Mouse (Mus musculus): ENCODE measurements around the gene Desi2.
A peak's percentile ranks its signal among the peaks of the same experiment; 100 is the strongest.
"Not testable (repeated sequence)": the region's sequence is repeated elsewhere in the genome, so short reads cannot be mapped to it uniquely, and the experiment has no call there.

The Desi2 gene

DNA sequence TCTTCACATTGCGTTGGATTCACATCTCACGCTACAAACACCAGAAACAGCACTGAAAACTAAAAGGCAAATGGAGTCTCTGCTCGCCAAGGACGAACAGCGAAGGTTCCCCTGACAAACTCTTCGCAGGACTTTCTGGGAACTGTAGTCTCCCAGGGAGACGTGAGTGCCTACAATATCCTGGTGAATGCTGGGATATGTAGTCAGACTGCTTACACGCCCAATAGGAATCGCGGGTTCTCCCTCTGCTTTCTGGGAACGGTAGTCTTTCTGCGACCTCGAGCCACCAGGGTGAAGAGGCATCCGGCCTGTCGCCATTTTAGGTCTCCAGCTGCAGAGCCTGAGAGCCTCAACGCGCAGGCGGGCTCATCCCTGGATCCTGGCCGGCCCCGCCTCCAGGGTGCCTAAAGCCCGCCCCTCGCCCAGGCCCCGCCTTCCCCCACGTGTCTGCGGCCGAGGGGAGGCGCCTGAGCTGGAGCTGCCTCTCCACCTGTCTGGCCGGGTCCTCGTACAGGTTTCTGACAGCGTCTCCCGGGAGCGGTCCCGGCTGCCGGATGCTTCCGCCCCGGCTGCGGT is at the start of gene Desi2:
Gene Desi2 (plus strand): TSS at position 202 of the 576 bp plus-strand sequence.
- DNase-seq (ENCODE audit: extremely low spot score, low spot score): peak; percentile 85

DNA sequence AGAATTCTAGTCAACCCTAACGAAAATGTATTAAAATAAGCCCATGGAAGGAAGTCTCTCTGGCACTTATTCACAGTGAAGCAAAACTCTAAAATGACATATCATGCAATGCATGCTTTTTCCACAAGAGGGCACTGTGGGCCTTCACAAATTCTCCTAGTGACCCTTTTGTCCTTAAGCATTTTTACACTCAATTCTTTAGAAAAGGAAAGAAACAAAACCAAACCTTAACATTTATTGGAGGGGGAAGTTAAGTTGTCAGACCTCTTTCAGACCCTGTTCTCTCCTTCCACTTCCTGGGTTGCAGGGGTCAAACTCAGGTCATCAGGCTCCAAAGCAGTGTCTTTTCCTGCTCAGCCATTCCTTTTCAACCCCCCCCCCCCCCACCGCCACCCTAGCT is 40.7 kb upstream of the Desi2 start:
- DNase-seq (ENCODE audit: extremely low spot score, low spot score): not testable (repeated sequence)

DNA sequence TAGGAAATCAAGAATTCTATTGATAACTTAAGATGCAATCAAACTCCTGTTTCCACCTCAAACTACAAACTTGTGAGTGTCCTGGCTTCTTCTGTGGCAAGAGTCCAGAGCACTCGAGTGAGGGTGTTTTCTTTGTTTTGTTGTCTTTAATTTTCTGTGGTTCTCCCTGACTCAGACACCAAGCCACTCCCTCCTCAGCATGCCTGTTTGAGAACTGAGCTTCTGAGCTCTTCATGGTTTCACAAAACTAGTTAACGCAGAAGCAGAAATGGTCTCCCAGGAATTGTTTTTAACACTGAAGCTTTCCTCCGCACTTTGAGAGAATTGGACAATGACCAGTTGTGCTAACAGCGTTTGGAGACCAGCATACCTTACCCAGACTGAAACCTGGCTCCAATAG is 40.3 kb upstream of the Desi2 start:
- DNase-seq (ENCODE audit: extremely low spot score, low spot score): peak; percentile 21

DNA sequence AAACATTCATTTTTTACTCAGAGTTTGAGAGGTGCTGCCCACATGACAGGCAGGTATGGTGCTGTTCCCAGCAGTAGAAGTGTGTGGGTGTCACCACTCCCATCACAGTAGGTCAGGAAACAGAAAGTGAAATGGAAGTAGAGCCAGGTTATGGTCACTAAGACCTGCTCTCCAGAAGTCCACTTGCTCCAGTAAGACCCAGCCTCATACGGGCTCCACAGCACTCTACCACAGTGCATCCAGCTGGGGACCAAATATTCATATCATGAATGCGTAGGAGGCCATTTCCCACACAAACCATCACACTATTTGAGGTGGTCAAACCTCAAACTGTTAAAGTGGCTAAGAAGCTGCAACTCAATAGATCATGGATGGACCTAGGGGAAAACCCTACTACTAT is 5.0 kb upstream of the Desi2 start:
- no peak for DNase-seq (ENCODE audit: extremely low spot score, low spot score)

DNA sequence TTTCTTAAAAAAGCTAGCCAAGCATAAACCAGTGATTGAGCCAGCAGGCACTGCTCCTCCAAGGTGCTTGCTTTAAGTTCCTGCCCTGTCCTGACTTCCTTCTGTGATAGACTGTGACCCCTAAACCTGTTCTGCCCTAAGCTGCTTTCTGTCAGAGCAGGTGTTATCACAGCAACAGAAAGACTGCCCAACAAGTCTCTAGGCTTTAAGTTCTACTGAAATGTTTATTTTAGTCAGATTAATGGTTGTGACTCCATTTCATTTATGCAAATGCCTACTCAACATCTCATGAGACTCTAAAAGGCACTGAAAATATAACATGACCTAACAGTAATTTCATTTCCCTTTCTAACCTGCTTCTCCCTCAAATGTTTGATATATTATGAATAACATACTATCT is 1.6 kb upstream of the Desi2 start:
- no peak for DNase-seq (ENCODE audit: extremely low spot score, low spot score)

DNA sequence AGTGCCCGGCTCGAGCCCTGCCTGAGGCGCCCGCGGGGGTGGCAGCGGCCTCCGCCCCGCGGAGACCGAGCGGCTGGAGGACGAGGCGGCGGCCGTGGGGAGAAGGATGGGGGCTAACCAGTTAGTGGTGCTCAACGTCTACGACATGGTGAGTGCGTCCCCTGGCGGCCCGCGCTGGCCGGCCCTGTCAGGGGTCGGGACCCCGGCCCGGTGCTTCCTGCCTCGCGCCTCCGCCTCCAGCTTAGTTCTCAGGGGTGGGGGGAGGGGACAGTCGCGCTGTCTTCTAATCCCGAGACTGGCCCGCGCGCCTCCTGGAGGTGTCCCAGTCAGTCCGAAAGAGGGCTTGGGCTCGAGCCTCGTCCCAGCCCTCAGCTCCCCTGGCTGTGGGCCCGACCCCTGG is 593 bp downstream of the Desi2 start:
- DNase-seq (ENCODE audit: extremely low spot score, low spot score): peak; percentile 80

DNA sequence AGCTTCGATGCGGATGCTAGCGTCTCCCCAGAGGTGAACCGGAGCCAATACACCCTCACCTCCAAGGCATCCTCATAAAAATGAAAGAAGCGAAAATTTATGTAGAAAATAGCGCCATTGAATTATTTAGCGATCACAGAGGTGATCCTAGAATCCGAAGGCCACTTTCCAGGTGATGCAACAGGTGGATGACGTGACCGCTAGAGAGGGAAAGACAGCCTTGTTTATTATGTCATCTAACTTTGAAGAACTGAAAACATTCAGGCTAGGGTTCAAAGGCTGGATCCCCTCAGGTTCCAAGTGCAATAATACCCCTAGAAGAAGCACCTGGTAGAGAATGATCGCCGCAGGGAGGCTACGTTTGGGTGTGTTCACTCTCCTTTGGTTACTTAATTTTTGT is 1.2 kb downstream of the Desi2 start:
- DNase-seq (ENCODE audit: extremely low spot score, low spot score): no peak

DNA sequence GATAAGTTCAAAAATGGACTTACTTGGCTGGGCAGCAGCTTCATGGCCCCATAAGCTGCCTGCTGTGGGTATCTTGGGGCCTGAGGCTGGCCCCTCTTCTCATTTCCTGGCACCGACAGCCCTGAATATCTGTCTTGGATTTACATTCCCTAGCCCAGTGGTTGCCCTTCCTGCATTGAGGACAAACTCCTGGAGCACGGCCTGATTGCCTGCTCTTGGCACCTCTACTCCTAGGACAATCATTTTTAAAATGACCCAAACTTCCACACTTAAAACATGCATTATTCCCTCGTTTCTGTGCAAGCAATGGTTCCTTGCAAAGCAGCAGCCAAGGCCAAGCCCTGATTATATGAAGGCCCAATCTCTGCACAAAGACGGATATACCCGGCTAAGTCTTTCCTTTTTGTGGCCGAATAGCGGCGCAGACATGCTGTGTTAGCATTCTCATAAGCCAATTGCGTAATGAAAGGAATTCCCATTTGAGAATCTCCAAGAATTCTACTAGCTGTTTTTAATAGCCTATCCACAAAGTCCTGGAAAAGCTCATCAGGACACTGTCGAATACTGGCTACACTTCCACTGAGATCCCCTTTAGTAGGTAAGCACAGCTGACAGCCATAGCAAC is 18.6 kb downstream of the Desi2 start:
- DNase-seq (ENCODE audit: extremely low spot score, low spot score): no peak

DNA sequence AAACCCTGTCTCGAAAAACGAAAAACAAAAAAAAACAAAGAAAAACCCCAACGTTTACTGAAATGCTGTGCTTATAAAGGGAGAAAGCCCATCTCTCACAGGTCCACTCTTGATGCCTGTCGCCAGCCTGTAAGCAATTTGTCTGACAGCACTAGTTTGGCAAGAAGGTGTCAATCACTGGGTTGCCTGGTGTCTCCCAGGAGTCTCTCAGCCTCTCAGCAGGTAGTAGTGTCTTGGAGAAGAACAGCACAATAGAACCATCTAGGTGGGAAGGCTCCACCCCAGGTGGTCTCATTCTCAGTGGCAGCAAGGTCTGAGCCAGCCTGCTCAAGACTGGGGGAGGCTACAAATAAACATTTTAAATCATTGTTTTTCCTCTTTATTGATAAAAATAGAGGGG is 20.6 kb downstream of the Desi2 start:
- not testable (repeated sequence) for DNase-seq (ENCODE audit: extremely low spot score, low spot score)

DNA sequence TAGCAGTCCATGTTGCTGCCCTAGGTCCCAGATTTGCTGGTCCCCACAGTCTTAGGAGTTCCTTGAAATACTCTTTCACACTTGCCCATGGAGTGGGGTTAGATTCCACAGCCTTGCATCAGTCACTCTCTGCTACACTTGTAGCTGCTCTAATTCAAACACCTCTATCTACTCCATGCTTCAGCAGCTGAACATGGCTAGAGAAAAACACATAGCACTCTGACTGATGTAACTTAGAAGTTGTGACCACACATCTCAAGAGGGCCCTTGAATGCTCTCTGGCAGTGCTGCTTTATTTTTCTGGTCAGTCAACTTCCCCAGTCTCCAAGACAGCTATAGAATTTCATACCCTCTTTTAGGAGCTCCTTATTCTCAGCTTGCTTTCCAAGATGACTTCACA is 22.7 kb downstream of the Desi2 start:
- no peak for DNase-seq (ENCODE audit: extremely low spot score, low spot score)

DNA sequence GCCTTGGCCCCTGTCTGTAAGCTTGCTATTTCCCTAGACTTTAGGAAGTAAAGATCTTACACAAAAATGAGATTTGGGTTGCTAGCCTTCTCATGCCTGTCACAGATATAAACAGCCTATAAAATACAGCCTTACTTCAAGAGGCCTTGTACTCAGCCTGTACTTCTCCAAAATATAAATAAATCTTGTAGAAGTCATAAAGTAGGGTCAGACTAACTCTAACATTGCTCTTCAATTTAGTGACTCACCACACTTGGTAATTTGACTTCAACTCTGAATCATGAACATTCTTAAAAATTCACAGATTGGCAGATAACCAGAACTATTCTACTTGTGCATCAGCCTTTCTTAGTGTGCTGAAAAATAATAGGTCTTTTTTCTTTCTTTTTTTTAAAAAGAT is 29.9 kb downstream of the Desi2 start:
- no peak for DNase-seq (ENCODE audit: extremely low spot score, low spot score)

DNA sequence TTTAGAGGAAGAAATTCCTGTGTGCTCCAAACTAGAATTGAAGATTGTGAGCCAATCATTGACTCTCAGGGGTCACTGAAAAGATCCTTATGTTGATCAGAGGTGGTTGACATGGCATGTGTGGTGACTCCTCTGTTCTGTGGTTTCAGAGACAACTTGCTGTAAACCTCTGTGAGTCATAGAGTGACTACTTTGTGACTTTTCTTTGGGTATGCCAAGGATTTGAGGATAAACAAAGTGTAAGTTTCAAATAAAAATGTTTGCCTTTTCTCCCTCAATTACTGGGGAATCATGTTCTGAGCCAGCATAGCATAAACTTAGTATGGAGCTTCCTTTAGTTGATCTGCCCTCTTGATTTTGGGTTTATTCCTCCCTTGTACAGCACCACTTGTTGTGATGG is 31.1 kb downstream of the Desi2 start:
- DNase-seq (ENCODE audit: extremely low spot score, low spot score): no peak

DNA sequence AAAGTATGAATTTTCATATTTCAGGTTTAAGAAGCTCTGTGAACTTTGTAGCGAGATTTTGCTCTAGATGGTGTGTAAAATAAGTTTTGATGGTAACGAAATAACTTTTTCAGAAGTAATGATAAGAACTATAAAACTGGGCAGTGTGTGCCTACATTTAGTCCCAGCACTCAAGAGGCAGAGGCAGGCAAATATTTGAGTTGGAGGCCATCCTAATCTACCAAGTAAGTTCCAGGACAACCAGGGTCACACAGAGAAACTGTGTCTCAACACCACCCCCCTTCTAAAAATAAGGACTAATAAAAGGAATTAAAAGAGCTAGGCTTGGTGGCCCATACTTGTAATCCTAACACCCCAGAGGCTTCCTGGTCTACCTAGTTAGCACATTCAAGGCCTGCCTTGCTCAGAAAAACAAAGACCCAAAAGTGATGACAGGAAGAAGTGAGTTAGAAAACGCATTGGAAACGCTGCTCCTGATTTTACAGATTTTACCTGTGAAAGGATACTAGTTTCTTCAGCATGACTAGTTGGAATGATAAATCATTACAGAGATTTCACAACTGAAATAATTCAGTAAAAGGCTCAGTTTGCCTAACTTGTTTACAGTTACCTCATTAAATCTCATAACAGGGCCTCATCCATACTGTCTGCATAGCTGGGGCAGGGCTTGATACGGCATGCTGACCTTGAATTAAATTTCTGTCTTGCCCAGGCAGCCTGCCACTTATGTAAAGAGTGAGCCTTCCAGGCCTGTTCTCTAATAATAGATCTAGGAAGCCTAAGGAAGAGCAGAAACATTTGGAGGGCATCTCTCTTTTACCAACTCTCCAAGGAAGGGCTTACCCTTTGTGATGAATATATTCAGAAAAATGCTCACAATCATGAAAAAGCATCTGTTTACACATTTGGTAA is 32.2 kb downstream of the Desi2 start:
- no peak for DNase-seq (ENCODE audit: extremely low spot score, low spot score)

DNA sequence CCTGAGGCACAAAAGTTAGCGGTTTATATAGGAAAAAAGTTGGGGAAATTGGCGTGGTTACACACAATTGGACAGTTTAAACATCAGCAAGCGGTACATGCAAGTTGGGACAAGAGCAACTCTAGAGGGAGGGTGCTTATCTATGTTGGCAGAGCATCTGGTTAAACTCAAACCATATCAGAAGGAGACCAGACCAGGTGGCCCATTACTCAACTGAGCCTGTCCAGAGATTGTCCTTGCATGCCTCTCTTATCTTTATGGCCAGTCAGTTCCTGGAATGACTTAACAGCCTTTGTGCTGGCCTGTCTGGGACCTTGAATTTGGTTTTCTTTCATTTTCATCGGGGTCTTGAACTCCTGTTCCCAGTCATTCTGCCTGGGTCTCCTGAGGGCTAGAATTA is 41.7 kb downstream of the Desi2 start:
- not testable (repeated sequence) for DNase-seq (ENCODE audit: extremely low spot score, low spot score)

DNA sequence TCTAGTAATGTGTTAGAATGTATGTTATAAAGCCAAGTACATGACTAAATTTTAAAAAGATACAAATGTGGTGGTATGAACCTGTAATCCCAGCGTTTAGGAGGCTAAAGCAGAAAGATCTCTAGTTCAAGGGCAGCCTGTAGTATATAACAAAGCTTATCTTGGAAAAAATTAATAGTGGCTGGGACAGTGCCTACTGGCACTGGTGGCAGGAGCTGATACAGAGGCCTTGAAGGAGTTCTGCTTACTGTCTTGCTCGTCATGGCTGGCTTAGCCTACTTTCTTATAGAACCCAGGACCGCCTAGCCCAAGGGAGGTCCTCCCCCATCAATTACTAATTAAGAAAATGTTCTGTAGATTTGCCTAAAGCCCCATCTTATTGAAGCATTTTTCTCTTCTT is 46.9 kb downstream of the Desi2 start:
- no peak for DNase-seq (ENCODE audit: extremely low spot score, low spot score)

DNA sequence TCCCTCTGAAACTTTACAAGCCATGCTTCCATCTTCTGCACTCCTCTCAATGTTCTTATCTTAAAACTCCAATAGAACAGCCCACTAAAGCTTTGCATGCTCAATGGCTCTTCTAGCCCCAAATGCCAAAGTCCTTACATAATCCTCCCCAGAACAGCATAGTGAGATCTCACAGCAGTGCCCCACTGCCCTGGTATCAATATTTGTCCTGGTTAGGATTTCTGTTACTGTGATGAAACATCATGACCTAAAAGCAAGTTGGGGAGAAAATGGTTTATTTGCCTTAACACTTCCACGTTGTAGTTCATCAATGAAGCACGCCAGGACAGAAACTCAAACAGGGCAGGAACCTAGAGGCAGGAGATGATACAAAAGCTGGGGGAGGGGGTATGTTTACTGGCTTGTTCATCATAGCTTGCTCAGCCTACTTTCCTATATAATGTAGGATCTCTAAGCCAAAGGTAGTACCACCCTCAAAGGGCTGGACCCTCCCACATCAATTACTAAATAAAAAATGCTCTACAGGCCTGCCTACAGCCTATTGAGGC is 48.8 kb downstream of the Desi2 start:
- DNase-seq (ENCODE audit: extremely low spot score, low spot score): no peak

DNA sequence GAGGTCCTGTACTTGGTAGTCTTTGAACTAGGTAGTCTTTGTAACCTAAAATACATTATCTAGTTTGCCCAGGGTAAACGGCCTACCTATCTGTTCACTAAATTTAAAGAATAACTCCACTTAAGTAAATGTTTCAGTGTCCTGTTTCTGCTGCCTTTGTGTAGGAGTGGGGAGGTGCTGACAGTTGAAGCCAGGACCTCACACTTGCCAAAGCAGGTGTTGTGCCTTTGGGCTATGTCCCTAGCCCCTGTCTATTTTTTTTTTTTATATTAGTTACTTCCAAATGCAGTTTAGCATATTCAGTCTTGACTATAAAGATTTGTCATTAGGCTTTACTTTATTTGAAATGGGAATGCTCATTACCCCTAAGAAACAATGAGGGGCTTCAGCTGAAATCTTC is 51.5 kb downstream of the Desi2 start:
- no peak for DNase-seq (ENCODE audit: extremely low spot score, low spot score)

DNA sequence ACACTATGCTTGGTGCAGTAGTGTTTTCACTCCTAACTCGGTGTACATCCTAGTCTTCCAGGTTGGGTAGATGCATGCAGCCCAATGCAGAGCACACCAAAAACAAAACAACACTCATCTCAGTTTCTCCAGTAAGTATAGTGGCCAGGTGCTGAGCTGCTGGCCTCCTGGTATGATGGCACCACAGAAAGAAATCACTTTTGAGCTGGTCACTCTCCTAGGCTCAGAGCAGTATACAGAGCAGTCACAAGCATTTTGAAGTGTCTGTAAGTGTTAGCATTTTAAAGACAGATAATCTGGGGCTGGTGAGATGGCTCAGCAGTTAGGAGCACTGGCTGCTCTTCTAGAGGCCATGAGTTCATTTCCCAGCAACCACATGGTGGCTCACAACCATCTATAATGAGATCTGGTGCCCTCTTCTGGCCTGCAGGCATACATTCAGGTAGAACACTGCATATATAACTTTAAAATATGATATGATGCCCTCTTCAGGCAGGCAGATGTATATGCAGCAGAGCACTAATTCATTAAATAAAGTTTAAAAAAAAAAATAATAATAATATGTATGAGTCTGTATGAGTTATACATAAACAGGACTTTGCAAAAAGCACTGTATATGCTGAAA is 54.8 kb downstream of the Desi2 start:
- DNase-seq (ENCODE audit: extremely low spot score, low spot score): no peak

DNA sequence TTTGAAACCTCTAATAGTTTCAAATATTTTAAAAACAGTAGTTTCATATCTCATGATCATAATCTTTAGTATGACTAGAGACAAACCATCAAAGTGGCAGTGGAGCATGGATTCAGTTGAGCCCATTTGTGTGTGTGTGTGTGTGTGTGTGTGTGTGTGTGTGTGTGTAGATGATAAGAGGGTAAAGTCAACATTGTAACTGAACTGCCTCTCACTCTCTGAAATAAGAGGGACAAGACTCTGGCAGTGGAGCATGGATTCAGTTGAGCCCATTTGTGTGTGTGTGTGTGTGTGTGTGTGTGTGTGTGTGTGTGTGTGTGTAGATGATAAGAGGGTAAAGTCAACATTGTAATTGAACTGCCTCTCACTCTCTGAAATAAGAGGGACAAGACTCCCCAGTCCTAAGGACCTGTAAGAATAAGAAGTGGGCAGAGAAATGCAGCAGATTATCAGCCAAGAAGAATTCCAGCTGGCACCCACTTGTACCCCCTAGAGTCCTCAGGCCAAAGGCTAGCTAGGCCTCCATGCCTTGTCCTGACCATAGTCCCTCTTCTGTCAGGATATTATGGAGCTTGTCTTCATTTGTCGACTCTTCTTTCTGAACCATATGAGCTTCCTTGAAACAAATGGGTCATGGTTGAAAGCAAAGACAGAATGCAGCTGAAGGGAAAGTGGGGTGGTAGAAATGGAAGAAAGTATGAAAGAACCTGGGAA is 61.0 kb downstream of the Desi2 start:
- DNase-seq (ENCODE audit: extremely low spot score, low spot score): no peak

DNA sequence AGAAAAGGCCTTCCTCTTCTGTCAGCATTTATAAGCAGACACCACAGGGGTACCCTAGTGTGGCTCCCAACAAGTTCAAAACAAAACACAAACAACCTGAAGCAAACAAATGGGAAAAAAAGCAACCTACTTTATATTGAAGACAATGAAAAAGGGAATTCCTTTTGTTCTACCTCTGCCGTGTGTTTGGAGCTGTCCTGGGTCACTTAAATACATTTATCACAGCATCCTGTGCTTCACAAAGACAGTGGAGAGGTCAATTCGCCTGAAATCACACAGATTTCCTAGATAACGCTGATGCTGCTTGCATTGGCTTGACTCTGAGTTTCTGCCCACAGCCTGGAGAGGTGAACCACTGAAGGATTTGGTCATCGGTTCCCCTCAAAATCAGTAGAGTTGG is 67.4 kb downstream of the Desi2 start:
- DNase-seq (ENCODE audit: extremely low spot score, low spot score): no peak

DNA sequence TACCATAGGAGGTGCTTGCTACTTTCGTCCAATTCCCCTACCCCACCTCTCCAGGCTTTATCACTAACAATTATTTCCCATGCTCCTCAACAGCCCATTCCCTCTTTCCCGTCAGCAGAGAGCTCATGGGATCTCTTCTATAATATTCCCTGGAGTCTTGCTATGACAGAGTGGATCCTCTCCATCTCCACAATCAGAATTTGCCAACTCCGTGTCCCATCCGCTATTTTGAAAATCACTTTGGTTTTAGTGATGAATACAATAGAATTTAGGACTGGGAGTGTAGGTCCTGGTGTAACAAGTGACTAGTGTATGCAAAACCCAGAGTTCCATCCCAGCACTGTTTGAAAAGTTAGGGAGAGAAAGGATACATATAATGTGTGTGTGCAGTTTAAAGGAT is 69.1 kb downstream of the Desi2 start:
- no peak for DNase-seq (ENCODE audit: extremely low spot score, low spot score)
